Mouse (Mus musculus) mature B cell (primary cell): ENCODE data around the gene Btrc.
"Not testable (repeated sequence)": the region's sequence is repeated elsewhere in the genome, so short reads cannot be mapped to it uniquely, and the experiment has no call there.

Experiments used
- in situ Hi-C: fragments of 300-500 bp; cut with MboI; formaldehyde crosslinking; loops from 2 replicates; pipeline ENCODE4 v1.14.3; 2019

Gene Btrc

GRCm38 (mm10) chr19:45363384-45363926 lies at the start of gene Btrc:
Btrc (plus strand) TSS chr19:45363734.
- in situ Hi-C loops = no loop called here

GRCm38 (mm10) chr19:45317473-45317882 lies 46.1 kb upstream of the Btrc start:
- in situ Hi-C loops = no loop called here

GRCm38 (mm10) chr19:45321062-45321461 lies 42.5 kb upstream of the Btrc start:
- in situ Hi-C loops = no loop called here

- in situ Hi-C loops = no loop called here
Observed at GRCm38 (mm10) chr19:45329039-45329438, 34.5 kb upstream of the Btrc start.

- in situ Hi-C loops = no loop called here
Observed at GRCm38 (mm10) chr19:45329748-45330298, 33.7 kb upstream of the Btrc start.

- in situ Hi-C loops = no loop called here
Observed at GRCm38 (mm10) chr19:45336718-45337117, 26.8 kb upstream of the Btrc start.

- in situ Hi-C loops = no loop called here
Observed at GRCm38 (mm10) chr19:45338182-45338581, 25.4 kb upstream of the Btrc start.

GRCm38 (mm10) chr19:45343941-45344340 lies 19.6 kb upstream of the Btrc start:
- in situ Hi-C loops = no loop called here

- in situ Hi-C loops = no loop called here
Observed at GRCm38 (mm10) chr19:45348188-45348587, 15.3 kb upstream of the Btrc start.

GRCm38 (mm10) chr19:45350456-45350855 lies 13.1 kb upstream of the Btrc start:
- in situ Hi-C loops = no loop called here

GRCm38 (mm10) chr19:45352706-45353105 lies 10.8 kb upstream of the Btrc start:
- in situ Hi-C loops = not testable (repeated sequence)

GRCm38 (mm10) chr19:45355678-45356077 lies 7.9 kb upstream of the Btrc start:
- in situ Hi-C loops = no loop called here

- in situ Hi-C loops = not testable (repeated sequence)
Observed at GRCm38 (mm10) chr19:45356868-45357267, 6.7 kb upstream of the Btrc start.

GRCm38 (mm10) chr19:45360486-45360885 lies 3.0 kb upstream of the Btrc start:
- in situ Hi-C loops = no loop called here

GRCm38 (mm10) chr19:45363933-45364391 lies 428 bp downstream of the Btrc start:
- in situ Hi-C loops = no loop called here

- in situ Hi-C loops = no loop called here
Observed at GRCm38 (mm10) chr19:45366651-45367050, 3.1 kb downstream of the Btrc start.

GRCm38 (mm10) chr19:45384815-45385214 lies 21.3 kb downstream of the Btrc start:
- in situ Hi-C loops = not testable (repeated sequence)

- in situ Hi-C loops = no loop called here
Observed at GRCm38 (mm10) chr19:45388551-45388950, 25.0 kb downstream of the Btrc start.

- in situ Hi-C loops = no loop called here
Observed at GRCm38 (mm10) chr19:45394078-45394477, 30.5 kb downstream of the Btrc start.

GRCm38 (mm10) chr19:45411000-45411399 lies 47.5 kb downstream of the Btrc start:
- in situ Hi-C loops = no loop called here

- in situ Hi-C loops = no loop called here
Observed at GRCm38 (mm10) chr19:45412694-45413093, 49.2 kb downstream of the Btrc start.

- in situ Hi-C loops = no loop called here
Observed at GRCm38 (mm10) chr19:45413966-45414365, 50.4 kb downstream of the Btrc start.

GRCm38 (mm10) chr19:45417601-45418000 lies 54.1 kb downstream of the Btrc start:
- in situ Hi-C loops = no loop called here

GRCm38 (mm10) chr19:45422276-45422675 lies 58.7 kb downstream of the Btrc start:
- in situ Hi-C loops = no loop called here
